Mouse (Mus musculus): ENCODE measurements around the gene Ccno. TPM values are rescaled to one million over a fixed set of nuclear protein-coding genes. Genes with fewer than 3 reads are reported as not detected.

The Ccno gene
- polyA plus RNA-seq, 1 experiment from 2014 or later: 12.3 TPM

- peak overlapping the region; percentile 53 for H3K9ac ChIP-seq
- peaks cover 43% of the 10 kb centered on the region for H3K4me1 ChIP-seq
- no peaks in the 10 kb centered on the region for H3K9me3 ChIP-seq
- peak; percentile 28; the same call in 1 of the 2 replicates for ATAC-seq (ENCODE audit: borderline replicate concordance, extremely low read depth, low FRiP score, low TSS enrichment)
- 1% methylated on average over 39 of the region's 39 CpGs for WGBS
- H3K27me3 ChIP-seq: peaks cover 76% of the 10 kb centered on the region
- H3K4me2 ChIP-seq: peak overlapping the region; percentile 98
- no peaks in the 10 kb centered on the region for H3K36me3 ChIP-seq
- H3K4me3 ChIP-seq: peak overlapping the region; percentile 49
- peak overlapping the region; percentile 27; the same call in 1 of the 2 replicates for H3K27ac ChIP-seq
Measured at GRCm38 (mm10) chr13:112987991-112988390, 389 bp downstream of the Ccno start.

- WGBS: 1% methylated on average over 19 of the region's 19 CpGs
- H3K4me1 ChIP-seq: peaks cover 51% of the 10 kb centered on the region
- H3K9ac ChIP-seq: no peak overlapping the region
- ATAC-seq (ENCODE audit: borderline replicate concordance, extremely low read depth, low FRiP score, low TSS enrichment): no peak
- H3K4me3 ChIP-seq: peak overlapping the region; percentile 49
- peaks cover 85% of the 10 kb centered on the region for H3K27me3 ChIP-seq
- peak overlapping the region; percentile 98 for H3K4me2 ChIP-seq
- H3K27ac ChIP-seq: no peak overlapping the region
- no peaks in the 10 kb centered on the region for H3K36me3 ChIP-seq
- no peaks in the 10 kb centered on the region for H3K9me3 ChIP-seq
Measured at GRCm38 (mm10) chr13:112988866-112989265, 1.3 kb downstream of the Ccno start.

GRCm38 (mm10) chr13:112989541-112989940, 1.9 kb downstream of the Ccno start:
- Histone ChIP-seq H3K27me3 (peaks cover 86% of the 10 kb centered on the region), H3K4me2 (peak overlapping the region; percentile 98), H3K27ac (no peak overlapping the region), H3K36me3 (no peaks in the 10 kb centered on the region), H3K4me3 (peak overlapping the region; percentile 49), H3K9ac (0 out of 2 replicates have a peak overlapping the region, but pooled peaks have one; percentile 7), H3K4me1 (peaks cover 54% of the 10 kb centered on the region), H3K9me3 (no peaks in the 10 kb centered on the region)
- ATAC-seq (ENCODE audit: borderline replicate concordance, extremely low read depth, low FRiP score, low TSS enrichment): no peak
- under 1% methylated on average over 23 of the region's 23 CpGs for WGBS

GRCm38 (mm10) chr13:112990346-112990745, 2.7 kb downstream of the Ccno start:
- no peak overlapping the region for H3K27ac ChIP-seq
- no peak for ATAC-seq (ENCODE audit: borderline replicate concordance, extremely low read depth, low FRiP score, low TSS enrichment)
- no peak overlapping the region for H3K9ac ChIP-seq
- WGBS: 10% methylated on average over 4 of the region's 4 CpGs
- peaks cover 54% of the 10 kb centered on the region for H3K4me1 ChIP-seq
- H3K9me3 ChIP-seq: no peaks in the 10 kb centered on the region
- H3K4me2 ChIP-seq: peak overlapping the region; percentile 26; the same call in 1 of the 2 replicates
- H3K27me3 ChIP-seq: peaks cover 92% of the 10 kb centered on the region
- peak overlapping the region; percentile 10; the same call in 1 of the 2 replicates for H3K4me3 ChIP-seq
- no peaks in the 10 kb centered on the region for H3K36me3 ChIP-seq

GRCm38 (mm10) chr13:112993531-112994152, 6.0 kb downstream of the Ccno start, which contains the start of gene Mcidas:
Gene Mcidas, plus strand, starts transcription at chr13:112993845.
- peaks cover 37% of the 10 kb centered on the region for H3K4me1 ChIP-seq
- peaks cover 95% of the 10 kb centered on the region for H3K27me3 ChIP-seq
- H3K4me2 ChIP-seq: peak within 1 kb of the TSS; percentile 80
- no peaks in the 10 kb centered on the region for H3K36me3 ChIP-seq
- peak; percentile 16; the same call in 1 of the 2 replicates for ATAC-seq (ENCODE audit: borderline replicate concordance, extremely low read depth, low FRiP score, low TSS enrichment)
- H3K27ac ChIP-seq: no peak within 1 kb of the TSS
- H3K9me3 ChIP-seq: no peaks in the 10 kb centered on the region
- peak within 1 kb of the TSS; percentile 40 for H3K4me3 ChIP-seq
- H3K9ac ChIP-seq: peak within 1 kb of the TSS; percentile 39; the same call in 1 of the 2 replicates
- WGBS: under 1% methylated on average over 61 of the region's 63 CpGs

GRCm38 (mm10) chr13:112994191-112994590, 6.6 kb downstream of the Ccno start:
- H3K9ac ChIP-seq: peak overlapping the region; percentile 39; the same call in 1 of the 2 replicates
- ATAC-seq (ENCODE audit: borderline replicate concordance, extremely low read depth, low FRiP score, low TSS enrichment): peak; percentile 53; the same call in 1 of the 2 replicates
- peaks cover 95% of the 10 kb centered on the region for H3K27me3 ChIP-seq
- no peaks in the 10 kb centered on the region for H3K36me3 ChIP-seq
- H3K9me3 ChIP-seq: no peaks in the 10 kb centered on the region
- H3K4me1 ChIP-seq: peaks cover 37% of the 10 kb centered on the region
- peak overlapping the region; percentile 40 for H3K4me3 ChIP-seq
- H3K27ac ChIP-seq: no peak overlapping the region
- WGBS: under 1% methylated on average over 25 of the region's 25 CpGs
- peak overlapping the region; percentile 80 for H3K4me2 ChIP-seq

GRCm38 (mm10) chr13:112996407-112996806, 8.8 kb downstream of the Ccno start:
- no peak overlapping the region for H3K4me2 ChIP-seq
- ATAC-seq (ENCODE audit: borderline replicate concordance, extremely low read depth, low FRiP score, low TSS enrichment): no peak
- no peaks in the 10 kb centered on the region for H3K9me3 ChIP-seq
- no peaks in the 10 kb centered on the region for H3K36me3 ChIP-seq
- peaks cover 21% of the 10 kb centered on the region for H3K4me1 ChIP-seq
- H3K27ac ChIP-seq: no peak overlapping the region
- H3K4me3 ChIP-seq: no peak overlapping the region
- 49% methylated on average over 4 of the region's 4 CpGs for WGBS
- H3K27me3 ChIP-seq: peaks cover 87% of the 10 kb centered on the region
- no peak overlapping the region for H3K9ac ChIP-seq

GRCm38 (mm10) chr13:112997369-112997768, 9.8 kb downstream of the Ccno start:
- Histone ChIP-seq H3K9me3 (no peaks in the 10 kb centered on the region), H3K27me3 (peaks cover 82% of the 10 kb centered on the region), H3K36me3 (no peaks in the 10 kb centered on the region), H3K27ac (no peak overlapping the region), H3K4me3 (no peak overlapping the region), H3K4me1 (peaks cover 21% of the 10 kb centered on the region), H3K9ac (no peak overlapping the region), H3K4me2 (no peak overlapping the region)
- ATAC-seq (ENCODE audit: borderline replicate concordance, extremely low read depth, low FRiP score, low TSS enrichment): no peak
- WGBS: 62% methylated on average over 6 of the region's 6 CpGs

GRCm38 (mm10) chr13:112998427-112999201, 11.0 kb downstream of the Ccno start:
- Histone ChIP-seq H3K4me3 (peak overlapping the region; percentile 39), H3K4me2 (peak overlapping the region; percentile 81), H3K9me3 (no peaks in the 10 kb centered on the region), H3K27me3 (peaks cover 70% of the 10 kb centered on the region), H3K27ac (peak overlapping the region; percentile 30; the same call in 1 of the 2 replicates), H3K36me3 (no peaks in the 10 kb centered on the region), H3K9ac (peak overlapping the region; percentile 39), H3K4me1 (peaks cover 16% of the 10 kb centered on the region)
- no peak; the same call in 1 of the 2 replicates for ATAC-seq (ENCODE audit: borderline replicate concordance, extremely low read depth, low FRiP score, low TSS enrichment)
- under 1% methylated on average over 46 of the region's 46 CpGs for WGBS

GRCm38 (mm10) chr13:113000090-113000489, 12.5 kb downstream of the Ccno start:
- H3K27ac ChIP-seq: peak overlapping the region; percentile 69
- H3K9ac ChIP-seq: no peak overlapping the region
- H3K27me3 ChIP-seq: peaks cover 55% of the 10 kb centered on the region
- no peak overlapping the region for H3K4me3 ChIP-seq
- peak overlapping the region; percentile 11; the same call in 1 of the 2 replicates for H3K4me2 ChIP-seq
- no peak for ATAC-seq (ENCODE audit: borderline replicate concordance, extremely low read depth, low FRiP score, low TSS enrichment)
- H3K9me3 ChIP-seq: no peaks in the 10 kb centered on the region
- 69% methylated on average over 3 of the region's 3 CpGs for WGBS
- peaks cover 11% of the 10 kb centered on the region for H3K4me1 ChIP-seq
- no peaks in the 10 kb centered on the region for H3K36me3 ChIP-seq

- Histone ChIP-seq H3K27me3 (peaks cover 49% of the 10 kb centered on the region), H3K4me1 (peaks cover 11% of the 10 kb centered on the region), H3K4me3 (no peak overlapping the region), H3K9me3 (no peaks in the 10 kb centered on the region), H3K36me3 (no peaks in the 10 kb centered on the region), H3K9ac (no peak overlapping the region), H3K4me2 (peak overlapping the region; percentile 11; the same call in 1 of the 2 replicates), H3K27ac (peak overlapping the region; percentile 69)
- WGBS: 39% methylated on average over 9 of the region's 9 CpGs
- ATAC-seq (ENCODE audit: borderline replicate concordance, extremely low read depth, low FRiP score, low TSS enrichment): peak; percentile 92; the same call in 1 of the 2 replicates
Measured at GRCm38 (mm10) chr13:113000576-113001318, 13.1 kb downstream of the Ccno start.

All from lung, embryonic 15.5 days (tissue).